Mouse (Mus musculus) ES-Bruce4 (cell line): ENCODE measurements at regions not wholly inside any gene's neighbourhood (a gene's known extent, or its start where the extent isn't known, plus 50 kb on each side); places are given as distances from the start of the nearest gene placed in this dataset.

Experiments used
- CTCF ChIP-seq: IDR thresholded peaks from one replicate; pipeline ENCODE4 v1.8.1; 2011; ENCODE audit warnings: low read depth, low read length
- EP300 ChIP-seq: IDR thresholded peaks from 2 replicates; pipeline ENCODE4 v1.6.1; 2011; ENCODE audit warnings: low read depth, low read length; ENCODE audit not compliant: insufficient read depth

GRCm38 (mm10) chr11:79877184-79877745 lies 84.9 kb downstream of the Utp6 start:
- TF ChIP-seq EP300 (no peak), CTCF (no peak)
